Mouse (Mus musculus): ENCODE measurements at regions not wholly inside any gene's neighbourhood (a gene's known extent, or its start where the extent isn't known, plus 50 kb on each side); places are given as distances from the start of the nearest gene placed in this dataset.

GRCm38 (mm10) chr12:59791473-59791872 is 571.9 kb upstream of the Fbxo33 start:
- no peaks in the 10 kb centered on the region for H3K27me3 ChIP-seq (ENCODE audit: control insufficient read depth, insufficient read depth, low read length)
- H3K4me3 ChIP-seq (ENCODE audit: control insufficient read depth, low read depth, low read length), result no peak overlapping the region
- TF ChIP-seq CTCF (IDR thresholded peaks at IDR 0.05; ENCODE audit: control insufficient read depth, insufficient read depth, insufficient replicate concordance, low read depth, low read length) (peak; percentile 17; the same call in 1 of the 2 replicates), POLR2A (IDR thresholded peaks at IDR 0.05; ENCODE audit: control insufficient read depth, low read depth, low read length) (no peak)
- H3K27ac ChIP-seq (ENCODE audit: control insufficient read depth, insufficient read depth, low read depth, low read length), result no peak overlapping the region
- H3K4me1 ChIP-seq (ENCODE audit: control insufficient read depth, insufficient read depth, low read length), result no peaks in the 10 kb centered on the region
- no peaks in the 10 kb centered on the region for H3K36me3 ChIP-seq (ENCODE audit: control insufficient read depth, insufficient read depth, low read length)

GRCm38 (mm10) chr12:59786831-59787230 is 567.3 kb upstream of the Fbxo33 start:
- Histone ChIP-seq H3K27me3 (ENCODE audit: control insufficient read depth, insufficient read depth, low read length) (no peaks in the 10 kb centered on the region), H3K4me1 (ENCODE audit: control insufficient read depth, insufficient read depth, low read length) (no peaks in the 10 kb centered on the region), H3K27ac (ENCODE audit: control insufficient read depth, insufficient read depth, low read depth, low read length) (no peak overlapping the region), H3K36me3 (ENCODE audit: control insufficient read depth, insufficient read depth, low read length) (no peaks in the 10 kb centered on the region), H3K4me3 (ENCODE audit: control insufficient read depth, low read depth, low read length) (no peak overlapping the region)
- no peak for TF ChIP-seq CTCF (IDR thresholded peaks at IDR 0.05; ENCODE audit: control insufficient read depth, insufficient read depth, insufficient replicate concordance, low read depth, low read length)
- TF ChIP-seq POLR2A (IDR thresholded peaks at IDR 0.05; ENCODE audit: control insufficient read depth, low read depth, low read length), result no peak

- TF ChIP-seq CTCF (IDR thresholded peaks at IDR 0.05; ENCODE audit: control insufficient read depth, insufficient read depth, insufficient replicate concordance, low read depth, low read length), result no peak
- no peak for TF ChIP-seq POLR2A (IDR thresholded peaks at IDR 0.05; ENCODE audit: control insufficient read depth, low read depth, low read length)
- Histone ChIP-seq H3K36me3 (ENCODE audit: control insufficient read depth, insufficient read depth, low read length) (no peaks in the 10 kb centered on the region), H3K27me3 (ENCODE audit: control insufficient read depth, insufficient read depth, low read length) (no peaks in the 10 kb centered on the region), H3K4me3 (ENCODE audit: control insufficient read depth, low read depth, low read length) (no peak overlapping the region), H3K4me1 (ENCODE audit: control insufficient read depth, insufficient read depth, low read length) (no peaks in the 10 kb centered on the region), H3K27ac (ENCODE audit: control insufficient read depth, insufficient read depth, low read depth, low read length) (no peak overlapping the region)
These were observed 551.5 kb upstream of the Fbxo33 start for GRCm38 (mm10) chr12:59770980-59771379.

- no peak overlapping the region for H3K4me3 ChIP-seq (ENCODE audit: control insufficient read depth, low read depth, low read length)
- no peak overlapping the region for H3K27ac ChIP-seq (ENCODE audit: control insufficient read depth, insufficient read depth, low read depth, low read length)
- no peak for TF ChIP-seq CTCF (IDR thresholded peaks at IDR 0.05; ENCODE audit: control insufficient read depth, insufficient read depth, insufficient replicate concordance, low read depth, low read length)
- TF ChIP-seq POLR2A (IDR thresholded peaks at IDR 0.05; ENCODE audit: control insufficient read depth, low read depth, low read length), result no peak
- no peaks in the 10 kb centered on the region for H3K4me1 ChIP-seq (ENCODE audit: control insufficient read depth, insufficient read depth, low read length)
- H3K27me3 ChIP-seq (ENCODE audit: control insufficient read depth, insufficient read depth, low read length), result no peaks in the 10 kb centered on the region
- no peaks in the 10 kb centered on the region for H3K36me3 ChIP-seq (ENCODE audit: control insufficient read depth, insufficient read depth, low read length)
These were observed 542.7 kb upstream of the Fbxo33 start for GRCm38 (mm10) chr12:59762260-59762659.

GRCm38 (mm10) chr12:59744768-59745167 is 525.2 kb upstream of the Fbxo33 start:
- H3K27me3 ChIP-seq (ENCODE audit: control insufficient read depth, insufficient read depth, low read length), result no peaks in the 10 kb centered on the region
- TF ChIP-seq POLR2A (IDR thresholded peaks at IDR 0.05; ENCODE audit: control insufficient read depth, low read depth, low read length), result no peak
- no peak for TF ChIP-seq CTCF (IDR thresholded peaks at IDR 0.05; ENCODE audit: control insufficient read depth, insufficient read depth, insufficient replicate concordance, low read depth, low read length)
- H3K27ac ChIP-seq (ENCODE audit: control insufficient read depth, insufficient read depth, low read depth, low read length), result no peak overlapping the region
- H3K36me3 ChIP-seq (ENCODE audit: control insufficient read depth, insufficient read depth, low read length), result no peaks in the 10 kb centered on the region
- H3K4me1 ChIP-seq (ENCODE audit: control insufficient read depth, insufficient read depth, low read length), result no peaks in the 10 kb centered on the region; the same call in 1 of the 2 replicates
- no peak overlapping the region for H3K4me3 ChIP-seq (ENCODE audit: control insufficient read depth, low read depth, low read length)

- Histone ChIP-seq H3K36me3 (ENCODE audit: control insufficient read depth, insufficient read depth, low read length) (no peaks in the 10 kb centered on the region), H3K27ac (ENCODE audit: control insufficient read depth, insufficient read depth, low read depth, low read length) (no peak overlapping the region), H3K4me1 (ENCODE audit: control insufficient read depth, insufficient read depth, low read length) (no peaks in the 10 kb centered on the region; the same call in 1 of the 2 replicates), H3K4me3 (ENCODE audit: control insufficient read depth, low read depth, low read length) (no peak overlapping the region), H3K27me3 (ENCODE audit: control insufficient read depth, insufficient read depth, low read length) (no peaks in the 10 kb centered on the region)
- no peak for TF ChIP-seq CTCF (IDR thresholded peaks at IDR 0.05; ENCODE audit: control insufficient read depth, insufficient read depth, insufficient replicate concordance, low read depth, low read length)
- no peak for TF ChIP-seq POLR2A (IDR thresholded peaks at IDR 0.05; ENCODE audit: control insufficient read depth, low read depth, low read length)
These were observed 523.7 kb upstream of the Fbxo33 start for GRCm38 (mm10) chr12:59743211-59743610.

GRCm38 (mm10) chr12:59724951-59725350 is 505.4 kb upstream of the Fbxo33 start:
- H3K27ac ChIP-seq (ENCODE audit: control insufficient read depth, insufficient read depth, low read depth, low read length), result no peak overlapping the region

More at GRCm38 (mm10) chr12:59724951-59725350, 505.4 kb upstream of the Fbxo33 start:
- Histone ChIP-seq H3K27me3 (ENCODE audit: control insufficient read depth, insufficient read depth, low read length) (no peaks in the 10 kb centered on the region), H3K4me3 (ENCODE audit: control insufficient read depth, low read depth, low read length) (no peak overlapping the region), H3K36me3 (ENCODE audit: control insufficient read depth, insufficient read depth, low read length) (no peaks in the 10 kb centered on the region), H3K4me1 (ENCODE audit: control insufficient read depth, insufficient read depth, low read length) (no peaks in the 10 kb centered on the region)
- TF ChIP-seq CTCF (IDR thresholded peaks at IDR 0.05; ENCODE audit: control insufficient read depth, insufficient read depth, insufficient replicate concordance, low read depth, low read length) (no peak), POLR2A (IDR thresholded peaks at IDR 0.05; ENCODE audit: control insufficient read depth, low read depth, low read length) (no peak)

Measured in testis, adult 2 months (tissue).